Mouse (Mus musculus) kidney, postnatal 4 days (tissue): Measurements from ENCODE around the gene Dhx36.
A peak's percentile ranks its signal among the peaks of the same experiment; 100 is the strongest.

Experiments used
- DNase-seq, 2 experiments: peaks; one replicate each; pipeline ENCODE4 v3.0.0; 2021; ENCODE audit warnings: mixed read lengths in 2 of 2

Dhx36 gene

GRCm38 (mm10) chr3:62506488-62507205 is at the start of gene Dhx36:
TSS of gene Dhx36 (minus strand) at chr3:62507004.
- peak; percentile 99 for DNase-seq

GRCm38 (mm10) chr3:62527593-62527992 is 20.8 kb upstream of the Dhx36 start:
- no peak for DNase-seq

GRCm38 (mm10) chr3:62527160-62527559 is 20.4 kb upstream of the Dhx36 start:
- DNase-seq, result peak; percentile 9 to 13

GRCm38 (mm10) chr3:62507206-62507647 is 423 bp upstream of the Dhx36 start:
- no peak for DNase-seq

- DNase-seq, result no peak
Observed at GRCm38 (mm10) chr3:62505166-62505900, 1.5 kb downstream of the Dhx36 start.

GRCm38 (mm10) chr3:62499327-62499726 is 7.5 kb downstream of the Dhx36 start:
- DNase-seq, result no peak

- DNase-seq, result no peak
Observed at GRCm38 (mm10) chr3:62492568-62492967, 14.2 kb downstream of the Dhx36 start.

GRCm38 (mm10) chr3:62484340-62484739 is 22.5 kb downstream of the Dhx36 start:
- DNase-seq, result no peak

- no peak for DNase-seq
Observed at GRCm38 (mm10) chr3:62470179-62470578, 36.6 kb downstream of the Dhx36 start.

- no peak for DNase-seq
Observed at GRCm38 (mm10) chr3:62464276-62464675, 42.5 kb downstream of the Dhx36 start.

- DNase-seq, result no peak
Observed at GRCm38 (mm10) chr3:62459483-62459882, 47.3 kb downstream of the Dhx36 start.

GRCm38 (mm10) chr3:62458284-62459013 is 48.4 kb downstream of the Dhx36 start:
- peak; percentile 84 to 88 for DNase-seq

GRCm38 (mm10) chr3:62455854-62456253 is 51.0 kb downstream of the Dhx36 start:
- no peak for DNase-seq

- DNase-seq, result no peak
Observed at GRCm38 (mm10) chr3:62454096-62454495, 52.7 kb downstream of the Dhx36 start.

GRCm38 (mm10) chr3:62452961-62453360 is 53.8 kb downstream of the Dhx36 start:
- DNase-seq, result no peak

- DNase-seq, result no peak
Observed at GRCm38 (mm10) chr3:62449871-62450496, 56.8 kb downstream of the Dhx36 start.

- DNase-seq, result no peak
Observed at GRCm38 (mm10) chr3:62447151-62447550, 59.7 kb downstream of the Dhx36 start.

GRCm38 (mm10) chr3:62446271-62446670 is 60.5 kb downstream of the Dhx36 start:
- no peak for DNase-seq

- DNase-seq, result peak in 1 of 2 experiments; percentile 40
Observed at GRCm38 (mm10) chr3:62443582-62444194, 63.1 kb downstream of the Dhx36 start.

GRCm38 (mm10) chr3:62440431-62440969 is 66.3 kb downstream of the Dhx36 start:
- DNase-seq, result no peak

GRCm38 (mm10) chr3:62435923-62436322 is 70.9 kb downstream of the Dhx36 start:
- no peak for DNase-seq

GRCm38 (mm10) chr3:62433675-62434074 is 73.1 kb downstream of the Dhx36 start:
- no peak for DNase-seq
